Mouse (Mus musculus): ENCODE data around the gene Rnf169. TPM values are rescaled to one million over a fixed set of nuclear protein-coding genes. Genes with fewer than 3 reads are reported as not detected.
A peak's percentile ranks its signal among the peaks of the same experiment; 100 is the strongest.

Rnf169 gene
- polyA plus RNA-seq, 1 experiment from 2014 or later: 2.8 TPM

GRCm38 (mm10) chr7:99988725-99989124 is 8.5 kb upstream of the Rnf169 start:
- no peaks in the 10 kb centered on the region for H3K36me3 ChIP-seq (replicated peaks; ENCODE audit: insufficient read depth, low read length)
- H3K9ac ChIP-seq (replicated peaks): no peak overlapping the region
- no peaks in the 10 kb centered on the region for H3K27me3 ChIP-seq (ENCODE audit: insufficient read depth, low read length)
- H3K4me3 ChIP-seq (ENCODE audit: low read depth, low read length): no peak overlapping the region
- peaks cover 6% of the 10 kb centered on the region for H3K4me1 ChIP-seq (ENCODE audit: insufficient read depth)
- ATAC-seq (0 out of 2 replicates have a peak, but pooled peaks have one; percentile 48), DNase-seq (peak; percentile 74)
- H3K27ac ChIP-seq (ENCODE audit: low read depth): no peak overlapping the region
- no peak overlapping the region for H3K4me2 ChIP-seq (ENCODE audit: low read depth, low read length)
- WGBS (ENCODE audit: insufficient replicate concordance): 6% methylated on average over 4 of the region's 4 CpGs
- H3K9me3 ChIP-seq (ENCODE audit: low read length): no peaks in the 10 kb centered on the region
- peak; percentile 93 for TF ChIP-seq CTCF (IDR thresholded peaks at IDR 0.05; ENCODE audit: low read depth)
- TF ChIP-seq EP300 (IDR thresholded peaks at IDR 0.05; ENCODE audit: low read depth): no peak

GRCm38 (mm10) chr7:99982256-99983242 is 2.3 kb upstream of the Rnf169 start:
- Histone ChIP-seq H3K9ac (replicated peaks) (no peak overlapping the region), H3K9me3 (ENCODE audit: low read length) (no peaks in the 10 kb centered on the region), H3K36me3 (replicated peaks; ENCODE audit: insufficient read depth, low read length) (no peaks in the 10 kb centered on the region), H3K27me3 (ENCODE audit: insufficient read depth, low read length) (no peaks in the 10 kb centered on the region), H3K27ac (ENCODE audit: low read depth) (peak overlapping the region; percentile 40), H3K4me1 (ENCODE audit: insufficient read depth) (peaks cover 14% of the 10 kb centered on the region), H3K4me3 (ENCODE audit: low read depth, low read length) (no peak overlapping the region), H3K4me2 (ENCODE audit: low read depth, low read length) (no peak overlapping the region)
- ATAC-seq (no peak), DNase-seq (no peak)
- WGBS (ENCODE audit: insufficient replicate concordance): 73% methylated on average over 13 of the region's 13 CpGs
- no peak for TF ChIP-seq EP300 (IDR thresholded peaks at IDR 0.05; ENCODE audit: low read depth)
- TF ChIP-seq CTCF (IDR thresholded peaks at IDR 0.05; ENCODE audit: low read depth): no peak

- H3K9me3 ChIP-seq (ENCODE audit: low read length): no peaks in the 10 kb centered on the region
- H3K9ac ChIP-seq (replicated peaks): no peak overlapping the region
- H3K27me3 ChIP-seq (ENCODE audit: insufficient read depth, low read length): no peaks in the 10 kb centered on the region
- H3K4me2 ChIP-seq (ENCODE audit: low read depth, low read length): no peak overlapping the region
- no peak overlapping the region for H3K4me3 ChIP-seq (ENCODE audit: low read depth, low read length)
- WGBS (ENCODE audit: insufficient replicate concordance): 29% methylated on average over 2 of the region's 2 CpGs
- DNase-seq: no peak
- no peak for ATAC-seq
- TF ChIP-seq EP300 (IDR thresholded peaks at IDR 0.05; ENCODE audit: low read depth): no peak
- TF ChIP-seq CTCF (IDR thresholded peaks at IDR 0.05; ENCODE audit: low read depth): peak; percentile 69
- H3K4me1 ChIP-seq (ENCODE audit: insufficient read depth): peaks cover 14% of the 10 kb centered on the region
- no peaks in the 10 kb centered on the region for H3K36me3 ChIP-seq (replicated peaks; ENCODE audit: insufficient read depth, low read length)
- H3K27ac ChIP-seq (ENCODE audit: low read depth): no peak overlapping the region
Observed at GRCm38 (mm10) chr7:99981311-99981710, 1.1 kb upstream of the Rnf169 start.

GRCm38 (mm10) chr7:99979546-99980131 is 609 bp downstream of the Rnf169 start:
- peak; percentile 65 for ATAC-seq

GRCm38 (mm10) chr7:99979081-99979480 is 1.2 kb downstream of the Rnf169 start:
- Histone ChIP-seq H3K27me3 (ENCODE audit: insufficient read depth, low read length) (no peaks in the 10 kb centered on the region), H3K4me3 (ENCODE audit: low read depth, low read length) (peak overlapping the region; percentile 98), H3K36me3 (replicated peaks; ENCODE audit: insufficient read depth, low read length) (no peaks in the 10 kb centered on the region), H3K4me2 (ENCODE audit: low read depth, low read length) (peak overlapping the region; percentile 94), H3K9ac (replicated peaks) (peak overlapping the region; percentile 99), H3K9me3 (ENCODE audit: low read length) (no peaks in the 10 kb centered on the region), H3K27ac (ENCODE audit: low read depth) (peak overlapping the region; percentile 99), H3K4me1 (ENCODE audit: insufficient read depth) (peaks cover 22% of the 10 kb centered on the region)
- WGBS (ENCODE audit: insufficient replicate concordance): 9% methylated on average over 6 of the region's 6 CpGs
- ATAC-seq (no peak), DNase-seq (no peak)
- no peak for TF ChIP-seq EP300 (IDR thresholded peaks at IDR 0.05; ENCODE audit: low read depth)
- no peak for TF ChIP-seq CTCF (IDR thresholded peaks at IDR 0.05; ENCODE audit: low read depth)

More at GRCm38 (mm10) chr7:99979546-99980131, 609 bp downstream of the Rnf169 start:
- Histone ChIP-seq H3K4me3 (ENCODE audit: low read depth, low read length) (peak overlapping the region; percentile 98), H3K36me3 (replicated peaks; ENCODE audit: insufficient read depth, low read length) (no peaks in the 10 kb centered on the region), H3K4me1 (ENCODE audit: insufficient read depth) (peaks cover 17% of the 10 kb centered on the region), H3K4me2 (ENCODE audit: low read depth, low read length) (peak overlapping the region; percentile 94), H3K9ac (replicated peaks) (peak overlapping the region; percentile 99), H3K9me3 (ENCODE audit: low read length) (no peaks in the 10 kb centered on the region), H3K27ac (ENCODE audit: low read depth) (peak overlapping the region; percentile 99), H3K27me3 (ENCODE audit: insufficient read depth, low read length) (no peaks in the 10 kb centered on the region)
- DNase-seq: peak; percentile 68
- WGBS (ENCODE audit: insufficient replicate concordance): under 1% methylated on average over 39 of the region's 51 CpGs
- no peak for TF ChIP-seq EP300 (IDR thresholded peaks at IDR 0.05; ENCODE audit: low read depth)
- no peak for TF ChIP-seq CTCF (IDR thresholded peaks at IDR 0.05; ENCODE audit: low read depth)

- TF ChIP-seq CTCF (IDR thresholded peaks at IDR 0.05; ENCODE audit: low read depth): no peak
Observed at GRCm38 (mm10) chr7:99978041-99978440, 2.2 kb downstream of the Rnf169 start.

More at GRCm38 (mm10) chr7:99978041-99978440, 2.2 kb downstream of the Rnf169 start:
- H3K36me3 ChIP-seq (replicated peaks; ENCODE audit: insufficient read depth, low read length): no peaks in the 10 kb centered on the region
- peak overlapping the region; percentile 18 for H3K4me2 ChIP-seq (ENCODE audit: low read depth, low read length)
- no peaks in the 10 kb centered on the region for H3K27me3 ChIP-seq (ENCODE audit: insufficient read depth, low read length)
- 0 out of 2 replicates have a peak overlapping the region, but pooled peaks have one; percentile 2 for H3K9ac ChIP-seq (replicated peaks)
- H3K4me3 ChIP-seq (ENCODE audit: low read depth, low read length): no peak overlapping the region
- peaks cover 27% of the 10 kb centered on the region for H3K4me1 ChIP-seq (ENCODE audit: insufficient read depth)
- ATAC-seq: no peak
- H3K27ac ChIP-seq (ENCODE audit: low read depth): peak overlapping the region; percentile 89
- no peak for DNase-seq
- 65% methylated on average over 2 of the region's 2 CpGs for WGBS (ENCODE audit: insufficient replicate concordance)
- no peaks in the 10 kb centered on the region for H3K9me3 ChIP-seq (ENCODE audit: low read length)

Data from liver, postnatal 0 days (tissue).